Mouse (Mus musculus): ENCODE results near the gene Selenow. TPM values are rescaled to one million over a fixed set of nuclear protein-coding genes. Genes with fewer than 3 reads are reported as not detected.
A peak's percentile ranks its signal among the peaks of the same experiment; 100 is the strongest.

Gene Selenow
- total RNA-seq (2015; ENCODE audit: low replicate concordance) = 52.4 and 65.6 TPM in 2 replicates
- total RNA-seq (2017; ENCODE audit: low replicate concordance) = 19.6 and 25.3 TPM in 2 replicates

- peak; percentile 98 for ATAC-seq (replicated peaks; ENCODE audit: low FRiP score, poor library complexity, severe bottlenecking)
Measured at GRCm38 (mm10) chr7:15922220-15922773, at the start of gene Selenow. Gene Selenow, minus strand, starts transcription at chr7:15922402.

GRCm38 (mm10) chr7:15969674-15970073, 47.5 kb upstream of the Selenow start:
- ATAC-seq (replicated peaks; ENCODE audit: low FRiP score, poor library complexity, severe bottlenecking) = no peak

GRCm38 (mm10) chr7:15968322-15968721, 46.1 kb upstream of the Selenow start:
- no peak for ATAC-seq (replicated peaks; ENCODE audit: low FRiP score, poor library complexity, severe bottlenecking)

- ATAC-seq (replicated peaks; ENCODE audit: low FRiP score, poor library complexity, severe bottlenecking) = peak; percentile 88
Measured at GRCm38 (mm10) chr7:15967312-15967711, 45.1 kb upstream of the Selenow start, which contains the start of gene Ehd2. Gene Ehd2, minus strand, starts transcription at chr7:15967567.

- ATAC-seq (replicated peaks; ENCODE audit: low FRiP score, poor library complexity, severe bottlenecking) = no peak
Measured at GRCm38 (mm10) chr7:15966489-15966888, 44.3 kb upstream of the Selenow start.

- no peak for ATAC-seq (replicated peaks; ENCODE audit: low FRiP score, poor library complexity, severe bottlenecking)
Measured at GRCm38 (mm10) chr7:15963798-15964652, 41.8 kb upstream of the Selenow start.

- ATAC-seq (replicated peaks; ENCODE audit: low FRiP score, poor library complexity, severe bottlenecking) = no peak
Measured at GRCm38 (mm10) chr7:15962311-15963288, 40.4 kb upstream of the Selenow start.

GRCm38 (mm10) chr7:15961798-15962197, 39.6 kb upstream of the Selenow start:
- ATAC-seq (replicated peaks; ENCODE audit: low FRiP score, poor library complexity, severe bottlenecking) = no peak

GRCm38 (mm10) chr7:15961239-15961638, 39.0 kb upstream of the Selenow start:
- ATAC-seq (replicated peaks; ENCODE audit: low FRiP score, poor library complexity, severe bottlenecking) = no peak

GRCm38 (mm10) chr7:15960691-15961090, 38.5 kb upstream of the Selenow start:
- ATAC-seq (replicated peaks; ENCODE audit: low FRiP score, poor library complexity, severe bottlenecking) = no peak

GRCm38 (mm10) chr7:15956143-15956542, 33.9 kb upstream of the Selenow start:
- ATAC-seq (replicated peaks; ENCODE audit: low FRiP score, poor library complexity, severe bottlenecking) = no peak

GRCm38 (mm10) chr7:15955509-15955908, 33.3 kb upstream of the Selenow start:
- no peak for ATAC-seq (replicated peaks; ENCODE audit: low FRiP score, poor library complexity, severe bottlenecking)

- peak; percentile 35 for ATAC-seq (replicated peaks; ENCODE audit: low FRiP score, poor library complexity, severe bottlenecking)
Measured at GRCm38 (mm10) chr7:15954978-15955443, 32.8 kb upstream of the Selenow start.

- peak; percentile 69 for ATAC-seq (replicated peaks; ENCODE audit: low FRiP score, poor library complexity, severe bottlenecking)
Measured at GRCm38 (mm10) chr7:15954436-15954835, 32.2 kb upstream of the Selenow start.

GRCm38 (mm10) chr7:15953307-15954074, 31.3 kb upstream of the Selenow start:
- peak; percentile 43; the same call in 1 of the 2 replicates for ATAC-seq (replicated peaks; ENCODE audit: low FRiP score, poor library complexity, severe bottlenecking)

- peak; percentile 78 for ATAC-seq (replicated peaks; ENCODE audit: low FRiP score, poor library complexity, severe bottlenecking)
Measured at GRCm38 (mm10) chr7:15952416-15952815, 30.2 kb upstream of the Selenow start.

GRCm38 (mm10) chr7:15950008-15950407, 27.8 kb upstream of the Selenow start:
- no peak for ATAC-seq (replicated peaks; ENCODE audit: low FRiP score, poor library complexity, severe bottlenecking)

- no peak for ATAC-seq (replicated peaks; ENCODE audit: low FRiP score, poor library complexity, severe bottlenecking)
Measured at GRCm38 (mm10) chr7:15949216-15949790, 27.1 kb upstream of the Selenow start.

All from erythroid progenitor cell, adult 5-6 weeks (primary cell).